Mouse (Mus musculus) embryo, embryonic 11.5 days (tissue): ENCODE data around the gene Bcl9l.

ENCODE experiments used
- DNase-seq: peaks from one replicate; pipeline ENCODE4 v3.0.0-alpha.2; 2012; ENCODE audit warnings: low read depth, low spot score

Gene Bcl9l

GRCm38 (mm10) chr9:44483041-44483509 is 450 bp downstream of the Bcl9l start:
- DNase-seq, result no peak

- no peak for DNase-seq
These were observed 952 bp downstream of the Bcl9l start for GRCm38 (mm10) chr9:44483510-44484044.

- no peak for DNase-seq
These were observed 1.9 kb downstream of the Bcl9l start for GRCm38 (mm10) chr9:44484311-44485104.

GRCm38 (mm10) chr9:44485105-44485515 is 2.5 kb downstream of the Bcl9l start:
- no peak for DNase-seq

- no peak for DNase-seq
These were observed 3.0 kb downstream of the Bcl9l start for GRCm38 (mm10) chr9:44485516-44486161.

- no peak for DNase-seq
These were observed 3.7 kb downstream of the Bcl9l start for GRCm38 (mm10) chr9:44486335-44486734.

- DNase-seq, result no peak
These were observed 4.3 kb downstream of the Bcl9l start for GRCm38 (mm10) chr9:44486741-44487421.

GRCm38 (mm10) chr9:44487441-44487840 is 4.8 kb downstream of the Bcl9l start:
- DNase-seq, result no peak

GRCm38 (mm10) chr9:44488416-44488815 is 5.8 kb downstream of the Bcl9l start:
- DNase-seq, result no peak

- no peak for DNase-seq
These were observed 6.3 kb downstream of the Bcl9l start for GRCm38 (mm10) chr9:44488855-44489381.

- no peak for DNase-seq
These were observed 7.0 kb downstream of the Bcl9l start for GRCm38 (mm10) chr9:44489651-44490085.

GRCm38 (mm10) chr9:44490086-44490967 is 7.7 kb downstream of the Bcl9l start:
- no peak for DNase-seq

GRCm38 (mm10) chr9:44491351-44491750 is 8.7 kb downstream of the Bcl9l start:
- no peak for DNase-seq

GRCm38 (mm10) chr9:44492631-44493461 is 10.2 kb downstream of the Bcl9l start:
- no peak for DNase-seq

- DNase-seq, result no peak
These were observed 11.7 kb downstream of the Bcl9l start for GRCm38 (mm10) chr9:44494261-44494862.

- DNase-seq, result no peak
These were observed 12.5 kb downstream of the Bcl9l start for GRCm38 (mm10) chr9:44494863-44495809.

- no peak for DNase-seq
These were observed 13.3 kb downstream of the Bcl9l start for GRCm38 (mm10) chr9:44495810-44496344.
